Mouse (Mus musculus): Measurements from ENCODE around the gene Fam222b. TPM values are rescaled to one million over a fixed set of nuclear protein-coding genes. Genes with fewer than 3 reads are reported as not detected.

The Fam222b gene
- polyA plus RNA-seq, 1 experiment from 2014 or later: 18.6 TPM

- DNase-seq (ENCODE audit: low read depth, low spot score) (no peak), ATAC-seq (no peak)
- no peaks in the 10 kb centered on the region for H3K27me3 ChIP-seq
- TF ChIP-seq CTCF (IDR thresholded peaks at IDR 0.05): no peak
- in situ Hi-C loops (cut with MboI; ENCODE audit: low pct_unique_long_range_greater_than_20kb): no loop called here
- ChIA-PET CTCF (interaction anchor here (1.1 to 1.5 kb wide), 2 partner anchors 11 to 83 kb away, joined by 3 to 8 read pairs; partner anchors contain the start of gene Eral1), POLR2A (no interaction called here)
Measured at GRCm38 (mm10) chr11:78069130-78069529, 25.3 kb upstream of the Fam222b start.

- no peak for DNase-seq (ENCODE audit: low read depth, low spot score)
- in situ Hi-C loops (cut with MboI; ENCODE audit: low pct_unique_long_range_greater_than_20kb): no loop called here
Measured at GRCm38 (mm10) chr11:78069646-78070045, 24.8 kb upstream of the Fam222b start.

GRCm38 (mm10) chr11:78071938-78072337 is 22.5 kb upstream of the Fam222b start:
- POLR2A ChIA-PET: no interaction called here
- no peaks in the 10 kb centered on the region for H3K27me3 ChIP-seq
- CTCF ChIA-PET: no interaction called here
- in situ Hi-C loops (cut with MboI; ENCODE audit: low pct_unique_long_range_greater_than_20kb): no loop called here
- no peak for DNase-seq (ENCODE audit: low read depth, low spot score)
- ATAC-seq: no peak
- no peak for TF ChIP-seq CTCF (IDR thresholded peaks at IDR 0.05)

More at GRCm38 (mm10) chr11:78069646-78070045, 24.8 kb upstream of the Fam222b start:
- no peak for ATAC-seq
- H3K27me3 ChIP-seq: no peaks in the 10 kb centered on the region
- TF ChIP-seq CTCF (IDR thresholded peaks at IDR 0.05): no peak
- CTCF ChIA-PET: interaction anchor here (1.1 to 1.5 kb wide), 2 partner anchors 11 to 82 kb away, joined by 3 to 8 read pairs; partner anchors contain the start of gene Eral1
- POLR2A ChIA-PET: no interaction called here

- CTCF ChIA-PET: no interaction called here
- DNase-seq (ENCODE audit: low read depth, low spot score) (no peak), ATAC-seq (no peak)
- in situ Hi-C loops (cut with MboI; ENCODE audit: low pct_unique_long_range_greater_than_20kb): no loop called here
- no peak for TF ChIP-seq CTCF (IDR thresholded peaks at IDR 0.05)
- H3K27me3 ChIP-seq: no peaks in the 10 kb centered on the region
- POLR2A ChIA-PET: no interaction called here
Measured at GRCm38 (mm10) chr11:78072425-78073130, 21.9 kb upstream of the Fam222b start.

DNA sequence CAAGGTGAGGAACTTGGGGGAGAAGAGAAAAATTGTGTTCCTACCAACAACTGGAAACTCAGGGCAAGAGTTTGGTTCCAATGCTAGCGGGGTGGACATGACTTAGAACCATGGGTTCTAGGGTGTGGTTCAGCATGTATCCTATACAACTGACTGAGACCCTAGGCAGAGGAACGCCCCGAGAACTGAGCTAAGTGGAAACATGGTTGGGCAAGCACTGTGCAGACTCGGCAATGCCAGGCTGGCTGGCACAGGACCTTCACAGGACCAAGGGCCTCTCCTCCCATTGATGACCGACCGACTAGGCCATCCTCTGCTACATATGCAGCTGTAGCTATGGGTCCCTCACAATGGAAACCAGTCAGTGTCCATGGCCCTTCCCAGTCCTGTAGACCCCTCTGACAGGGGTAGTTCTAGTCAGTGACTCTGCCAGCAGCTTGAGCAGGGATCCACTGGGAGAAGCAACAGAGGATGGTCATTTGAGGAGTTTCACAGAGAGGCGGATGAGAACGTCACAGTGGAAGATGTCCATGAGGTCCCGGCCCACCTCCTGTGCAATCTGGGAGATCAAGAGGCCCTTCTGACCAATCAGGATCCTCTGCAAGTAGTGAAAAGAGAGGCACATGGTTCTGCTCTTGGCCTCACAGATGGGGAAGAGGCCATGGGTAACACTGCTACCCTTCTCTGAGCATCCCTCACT is 20.7 kb upstream of the Fam222b start:
- in situ Hi-C loops (cut with MboI; ENCODE audit: low pct_unique_long_range_greater_than_20kb): no loop called here
- no peaks in the 10 kb centered on the region for H3K27me3 ChIP-seq
- DNase-seq (ENCODE audit: low read depth, low spot score) (no peak), ATAC-seq (no peak)
- CTCF ChIA-PET: no interaction called here
- POLR2A ChIA-PET: no interaction called here
- no peak for TF ChIP-seq CTCF (IDR thresholded peaks at IDR 0.05)

DNA sequence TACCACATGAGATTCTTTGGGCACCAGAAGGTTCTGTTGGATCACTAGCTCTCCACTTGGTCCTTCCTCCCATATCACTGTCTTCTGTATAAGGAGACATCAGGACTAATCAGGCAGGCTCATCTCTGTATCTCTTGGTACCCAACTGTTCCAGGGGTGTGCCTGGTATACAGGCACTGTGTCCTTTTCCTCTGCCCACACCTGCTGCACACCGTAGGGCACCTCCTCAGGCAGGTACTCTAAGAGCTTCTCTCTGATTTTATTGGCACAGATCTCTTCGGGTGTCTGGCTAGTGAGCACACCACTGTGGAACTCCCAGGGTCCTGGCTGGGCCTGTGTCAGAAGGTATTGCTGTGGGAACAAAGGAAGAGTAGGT is 20.2 kb upstream of the Fam222b start:
- CTCF ChIA-PET: no interaction called here
- POLR2A ChIA-PET: no interaction called here
- H3K27me3 ChIP-seq: no peaks in the 10 kb centered on the region
- no peak for DNase-seq (ENCODE audit: low read depth, low spot score)
- ATAC-seq: no peak
- in situ Hi-C loops (cut with MboI; ENCODE audit: low pct_unique_long_range_greater_than_20kb): no loop called here
- no peak for TF ChIP-seq CTCF (IDR thresholded peaks at IDR 0.05)

DNA sequence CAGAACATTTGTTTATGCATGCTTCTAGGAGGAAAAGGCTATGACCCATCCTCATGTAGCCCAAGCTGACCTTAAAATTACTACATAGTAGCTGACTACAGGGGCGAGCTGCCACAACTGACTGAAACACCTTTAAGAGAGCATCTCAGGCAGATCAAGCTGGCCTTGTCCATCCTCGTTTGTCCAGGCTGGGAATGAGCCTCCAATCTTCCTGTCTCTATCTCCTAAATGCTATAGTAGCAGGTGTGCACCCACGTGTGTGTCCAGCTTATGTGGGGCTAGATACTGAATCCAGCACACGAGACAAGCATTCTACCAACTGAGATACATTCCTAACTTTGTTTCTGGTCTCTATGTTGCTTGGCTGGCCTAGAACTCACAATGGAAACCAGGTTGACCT is 19.8 kb upstream of the Fam222b start:
- no peaks in the 10 kb centered on the region for H3K27me3 ChIP-seq
- in situ Hi-C loops (cut with MboI; ENCODE audit: low pct_unique_long_range_greater_than_20kb): no loop called here
- CTCF ChIA-PET: no interaction called here
- no peak for TF ChIP-seq CTCF (IDR thresholded peaks at IDR 0.05)
- DNase-seq (ENCODE audit: low read depth, low spot score): no peak
- POLR2A ChIA-PET: no interaction called here
- ATAC-seq: no peak

GRCm38 (mm10) chr11:78079961-78080921 is 14.2 kb upstream of the Fam222b start, which contains the start of gene Eral1:
Gene Eral1, minus strand, starts transcription at chr11:78080383.
- peaks cover 5% of the 10 kb centered on the region for H3K27me3 ChIP-seq
- POLR2A ChIA-PET: interaction anchor here (0.9 to 1.7 kb wide), 3 partner anchors 15 to 24 kb away, joined by 3 to 5 read pairs (median 4); partner anchors contain the start of gene Fam222b
- CTCF ChIA-PET: interaction anchor here (0.7 to 3.0 kb wide), 5 partner anchors 10 to 64 kb away, joined by 3 to 8 read pairs (median 4); no protein-coding TSS in a partner anchor
- ATAC-seq: peak; percentile 54
- DNase-seq (ENCODE audit: low read depth, low spot score): no peak
- TF ChIP-seq CTCF (IDR thresholded peaks at IDR 0.05): no peak
- in situ Hi-C loops (cut with MboI; ENCODE audit: low pct_unique_long_range_greater_than_20kb): no loop called here

DNA sequence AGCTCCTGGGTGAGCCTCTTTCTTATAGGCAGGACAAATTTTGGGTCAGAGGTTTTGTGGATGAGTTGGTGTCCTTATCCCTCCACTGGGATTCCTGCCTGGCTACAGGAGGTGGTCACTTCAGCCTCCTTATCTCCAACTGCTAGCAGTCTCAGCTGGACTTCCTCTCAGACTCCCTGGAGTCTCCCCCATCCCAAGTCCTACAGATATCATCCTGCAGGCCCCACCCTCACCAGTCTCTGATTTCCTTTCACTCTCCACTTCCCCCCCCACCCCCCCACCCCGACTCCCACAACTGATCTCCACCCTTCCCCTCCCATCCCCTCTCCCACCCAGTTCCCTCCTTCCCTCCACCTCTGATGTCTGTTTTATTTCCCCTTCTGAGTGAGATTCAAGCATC is 10.9 kb upstream of the Fam222b start:
- no peak for TF ChIP-seq CTCF (IDR thresholded peaks at IDR 0.05)
- in situ Hi-C loops (cut with MboI; ENCODE audit: low pct_unique_long_range_greater_than_20kb): no loop called here
- DNase-seq (ENCODE audit: low read depth, low spot score): no peak
- peaks cover 7% of the 10 kb centered on the region for H3K27me3 ChIP-seq
- ChIA-PET POLR2A (interaction anchor here (0.6 kb wide), 1 partner anchor 18 kb away, joined by 3 read pairs; no protein-coding TSS in a partner anchor), CTCF (interaction anchor here (0.9 kb wide), 1 partner anchor 37 kb away, joined by 3 read pairs; no protein-coding TSS in a partner anchor)
- no peak for ATAC-seq

DNA sequence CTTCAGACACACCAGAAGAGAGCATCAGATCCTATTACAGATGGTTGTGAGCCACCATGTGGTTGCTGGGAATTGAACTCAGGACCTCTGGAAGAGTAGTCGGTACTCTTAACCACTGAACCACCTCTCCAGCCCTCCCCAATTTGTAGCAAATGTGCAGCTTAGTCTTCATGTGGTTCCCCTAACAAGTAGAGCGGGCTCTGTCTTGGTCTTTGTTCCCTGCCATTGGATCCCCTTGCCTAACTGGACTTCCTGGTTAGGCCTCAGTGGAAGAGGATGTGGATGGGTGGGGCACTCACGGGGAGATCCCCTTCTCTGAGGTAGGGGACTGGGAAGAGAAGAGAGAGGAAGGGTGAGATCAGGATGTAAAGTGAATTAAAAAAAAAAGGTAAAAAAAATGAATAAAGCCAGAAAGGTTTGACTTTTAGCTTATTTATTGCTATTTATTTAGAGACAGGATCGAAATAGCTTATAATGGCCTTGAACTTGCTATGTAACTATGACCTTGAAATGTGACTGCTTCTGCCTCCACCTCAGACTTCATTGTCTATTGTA is 7.5 kb upstream of the Fam222b start:
- ChIA-PET POLR2A (no interaction called here), CTCF (no interaction called here)
- ATAC-seq (no peak), DNase-seq (ENCODE audit: low read depth, low spot score) (no peak)
- H3K27me3 ChIP-seq: peaks cover 7% of the 10 kb centered on the region
- in situ Hi-C loops (cut with MboI; ENCODE audit: low pct_unique_long_range_greater_than_20kb): no loop called here
- TF ChIP-seq CTCF (IDR thresholded peaks at IDR 0.05): no peak

Measured in Patski (cell line).